Mouse (Mus musculus) right cerebral cortex, postnatal 10 days (tissue): ENCODE results near the gene Mta3.

Experiments used
- DNase-seq, 2 experiments: peaks; one replicate each; pipeline ENCODE4 v3.0.0; 2021; ENCODE audit warnings: low spot score in 2 of 2

Gene Mta3

GRCm38 (mm10) chr17:83810285-83810684 lies 104.3 kb downstream of the Mta3 start:
- no peak for DNase-seq

DNA sequence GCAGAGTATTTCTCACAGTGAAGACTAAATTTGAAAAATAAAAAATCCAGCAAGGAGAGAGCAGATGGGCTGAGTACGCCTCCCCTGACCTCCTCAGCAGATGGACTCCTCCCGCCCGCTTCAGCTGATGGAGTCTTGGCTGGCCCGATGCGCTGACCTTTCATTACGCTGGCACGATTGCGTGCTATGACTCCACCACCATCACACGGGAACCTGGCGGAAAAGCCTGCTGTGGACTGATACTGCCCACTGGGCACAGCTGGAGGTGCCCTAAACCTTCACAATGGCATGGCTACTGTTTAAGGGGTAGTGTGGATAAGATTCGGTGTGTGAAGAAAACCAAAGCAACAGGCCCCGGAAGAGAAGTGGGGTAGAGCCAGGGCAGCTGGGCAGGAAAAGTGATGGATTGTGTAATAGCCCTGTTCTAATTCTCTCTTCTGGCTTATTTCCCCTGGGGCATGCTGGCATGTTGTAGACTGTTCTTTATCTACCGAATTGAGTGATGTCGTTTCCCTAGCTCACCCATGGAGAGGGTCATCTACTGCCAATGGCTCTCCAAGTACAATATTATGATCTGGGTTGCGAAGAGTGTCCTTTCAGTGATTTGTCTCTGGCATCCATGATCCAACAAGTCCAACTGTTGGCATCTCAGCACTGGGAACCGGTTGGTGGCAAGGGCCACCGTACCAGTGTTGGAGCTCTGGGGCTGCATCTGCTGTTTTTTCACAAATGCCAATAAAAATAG lies 106.4 kb downstream of the Mta3 start:
- no peak for DNase-seq

DNA sequence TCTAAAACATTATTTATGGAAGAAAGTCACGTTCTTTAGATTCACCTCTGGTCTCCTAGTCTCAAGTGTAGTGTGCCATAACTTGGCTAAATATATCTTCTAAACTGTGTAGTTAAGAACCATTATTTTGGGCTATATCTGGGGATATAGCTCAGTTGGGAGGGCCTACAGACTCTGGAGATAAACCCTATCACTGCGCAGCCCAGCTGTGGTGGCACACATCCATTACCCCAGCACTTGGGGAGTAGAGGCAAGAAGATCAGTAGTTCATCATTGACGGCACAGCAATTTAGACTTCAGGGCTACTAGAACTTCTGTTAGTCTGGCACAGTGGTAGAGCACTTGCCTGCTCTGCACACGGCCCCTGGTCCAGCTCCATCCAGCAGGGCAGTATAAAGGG lies 107.1 kb downstream of the Mta3 start:
- no peak for DNase-seq

- no peak for DNase-seq
Measured at GRCm38 (mm10) chr17:83816996-83817395, 111.0 kb downstream of the Mta3 start.

DNA sequence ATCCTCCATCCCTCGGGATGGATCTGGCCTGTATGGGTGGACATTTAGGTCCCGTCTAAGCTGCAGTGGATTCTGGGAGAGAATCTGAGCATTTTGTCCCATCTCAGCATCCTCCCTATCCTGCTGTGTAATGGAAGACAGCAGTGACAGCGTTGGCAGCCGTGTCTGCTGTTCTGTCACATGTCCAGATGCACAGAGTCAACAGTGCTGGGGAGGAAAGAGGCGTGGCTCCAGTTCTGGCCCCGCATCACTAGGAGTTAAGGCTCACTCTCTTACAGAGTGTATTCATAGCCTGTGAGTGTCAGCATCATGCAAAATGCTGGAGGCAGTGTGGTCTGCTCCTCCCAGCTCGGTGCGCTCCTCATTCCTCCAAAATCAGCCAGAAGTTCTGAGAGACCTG lies 113.5 kb downstream of the Mta3 start:
- no peak for DNase-seq

- DNase-seq = peak in 1 of 2 experiments; percentile 43
Measured at GRCm38 (mm10) chr17:83820701-83821100, 114.7 kb downstream of the Mta3 start.

DNA sequence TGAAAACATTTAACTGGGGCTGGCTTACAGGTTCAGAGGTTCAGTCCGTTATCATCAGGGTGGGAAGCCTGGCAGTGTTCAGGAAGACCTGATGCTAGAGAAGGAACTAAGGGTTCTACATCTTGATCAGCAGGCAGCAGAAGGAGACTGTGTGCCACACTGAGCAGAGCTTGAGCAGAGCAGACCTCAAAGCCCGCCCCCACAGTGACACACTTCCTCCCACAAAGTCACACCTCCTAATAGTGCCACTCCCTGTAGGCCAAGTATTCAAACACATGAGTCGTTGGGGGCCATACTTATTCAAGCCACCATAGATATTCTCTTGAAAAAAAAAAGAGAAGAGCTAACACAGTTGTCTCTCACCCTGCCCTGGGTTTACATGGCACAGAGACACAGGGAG lies 115.9 kb downstream of the Mta3 start:
- no peak for DNase-seq

DNA sequence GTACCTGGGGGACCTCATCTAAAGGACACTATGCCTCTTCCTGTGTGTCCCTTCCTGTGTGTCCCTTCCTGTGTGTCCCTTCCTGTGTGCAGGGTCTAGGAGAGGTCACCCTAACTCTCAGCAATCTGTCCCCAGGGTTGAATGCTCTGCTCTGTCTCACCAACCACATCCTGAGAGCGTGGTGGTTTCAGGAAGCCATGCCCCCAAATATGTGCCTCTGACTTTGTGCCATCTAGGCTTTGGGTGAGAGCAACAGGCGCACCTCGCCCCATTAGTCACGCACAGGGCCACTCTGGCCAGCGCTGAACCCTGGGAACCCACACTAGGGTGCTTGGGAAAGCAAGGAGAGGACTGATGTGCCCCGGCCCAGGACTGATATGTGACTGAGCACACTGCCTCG lies 117.9 kb downstream of the Mta3 start:
- DNase-seq = no peak

GRCm38 (mm10) chr17:83829356-83829755 lies 123.4 kb downstream of the Mta3 start:
- no peak for DNase-seq

DNA sequence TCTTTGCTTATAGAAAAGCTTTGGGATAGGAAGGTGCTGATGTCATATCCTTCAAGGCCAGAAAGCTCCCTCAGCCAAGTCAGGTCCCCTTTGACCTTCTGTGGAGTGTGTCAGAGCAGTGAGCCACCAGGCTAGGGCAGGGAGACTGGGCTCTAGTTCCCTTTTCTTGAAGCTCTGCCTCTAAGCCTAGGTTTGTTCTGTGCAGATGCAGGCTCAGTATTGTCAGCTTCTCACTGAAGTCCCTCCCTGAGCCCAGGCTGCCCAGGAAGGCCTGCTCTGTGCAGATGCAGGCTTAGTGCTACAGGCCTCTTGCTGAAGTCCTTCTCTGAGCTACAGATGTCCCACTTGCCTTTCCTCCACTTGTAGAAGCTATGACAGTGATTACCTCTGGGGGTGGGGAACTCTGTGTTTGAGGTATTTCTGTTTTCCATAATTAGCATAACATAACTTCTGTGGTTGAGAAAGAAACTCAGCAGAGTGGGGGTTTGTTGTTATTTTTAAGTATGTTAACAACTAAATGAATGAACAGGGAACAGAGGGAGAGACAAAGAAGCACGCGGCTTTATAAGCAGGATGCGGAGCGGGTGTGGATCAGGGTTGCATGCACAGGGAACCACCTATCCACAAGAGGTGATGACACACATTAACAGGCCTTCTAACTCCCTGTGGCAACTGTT lies 124.8 kb downstream of the Mta3 start:
- DNase-seq = no peak

- no peak for DNase-seq
Measured at GRCm38 (mm10) chr17:83834120-83834519, 128.2 kb downstream of the Mta3 start.

DNA sequence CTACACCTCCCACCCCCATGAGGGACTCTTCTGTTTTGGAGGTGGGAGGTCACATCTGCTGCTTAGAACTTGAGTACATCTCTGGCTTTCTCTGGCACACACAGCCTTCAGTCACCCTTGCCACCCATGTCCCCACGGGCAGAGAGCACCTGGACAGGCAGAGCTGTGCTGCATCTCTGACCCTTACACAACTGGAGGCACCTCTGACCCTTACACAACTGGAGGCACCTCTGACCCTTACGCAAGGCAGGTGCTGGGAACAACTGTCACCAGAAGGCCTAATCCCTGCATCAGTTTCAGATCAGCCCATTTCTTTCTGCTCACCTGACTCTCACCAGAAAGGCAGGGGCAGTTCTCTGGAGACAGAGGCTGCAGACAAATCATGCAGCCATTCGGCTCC lies 130.1 kb downstream of the Mta3 start:
- no peak for DNase-seq

- DNase-seq = no peak
Measured at GRCm38 (mm10) chr17:83837659-83838190, 131.8 kb downstream of the Mta3 start.

GRCm38 (mm10) chr17:83839132-83839531 lies 133.2 kb downstream of the Mta3 start:
- DNase-seq = no peak

GRCm38 (mm10) chr17:83841011-83841410 lies 135.0 kb downstream of the Mta3 start:
- DNase-seq = no peak

GRCm38 (mm10) chr17:83843780-83844179 lies 137.8 kb downstream of the Mta3 start:
- DNase-seq = no peak

DNA sequence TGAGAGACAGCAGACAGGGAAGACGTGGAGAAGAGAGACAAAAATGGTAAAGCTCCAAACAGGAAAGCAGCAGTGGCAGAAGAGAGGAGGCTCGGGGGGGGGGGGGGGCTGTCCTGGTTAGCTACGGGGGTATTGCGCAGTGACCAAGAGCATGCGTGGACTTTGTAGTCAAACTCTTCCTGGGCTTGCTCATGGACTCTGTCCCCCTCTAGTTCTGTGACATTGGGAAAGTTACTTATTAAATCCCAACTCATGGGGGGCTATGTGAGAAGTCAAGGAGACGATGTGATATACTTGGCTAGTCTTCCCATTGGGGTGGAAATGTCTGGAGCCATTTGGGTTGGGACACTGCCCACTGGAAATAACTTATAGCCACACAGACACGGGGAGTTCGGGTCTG lies 139.6 kb downstream of the Mta3 start:
- DNase-seq = no peak

DNA sequence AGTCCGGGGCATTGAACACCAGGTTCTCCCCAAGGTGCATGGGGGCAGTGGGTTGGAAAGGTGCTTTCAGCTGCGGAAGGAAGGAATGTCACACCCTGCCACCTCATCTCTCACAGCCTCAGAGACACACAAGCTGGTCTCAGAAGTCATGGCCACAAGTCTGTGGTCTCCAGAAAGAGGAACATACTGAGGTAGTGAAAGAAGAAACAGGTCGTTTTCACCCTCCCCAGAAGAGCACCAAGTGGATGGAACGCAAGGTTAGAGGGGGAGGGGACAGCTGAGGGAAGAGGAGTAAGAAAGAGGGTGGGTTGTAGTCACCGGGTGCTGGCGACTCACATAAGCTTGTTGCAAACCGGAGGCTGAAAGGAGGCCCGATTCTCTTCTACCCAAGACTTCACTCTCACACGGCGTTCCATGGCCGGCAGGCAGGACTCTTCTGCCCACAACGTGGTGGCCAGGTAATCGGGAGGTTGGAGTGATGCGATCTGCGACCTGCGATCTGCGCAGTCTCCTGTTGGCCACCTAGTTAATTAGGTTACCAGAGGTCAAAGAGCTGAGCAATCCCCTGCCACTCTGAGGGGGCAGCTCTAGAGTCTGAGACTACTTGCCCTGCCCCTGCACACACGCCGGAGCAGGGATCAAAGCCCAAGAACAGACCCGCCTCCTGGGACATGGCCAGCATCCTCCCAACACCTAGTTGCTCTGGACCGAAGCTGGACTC lies 140.5 kb downstream of the Mta3 start:
- no peak for DNase-seq

DNA sequence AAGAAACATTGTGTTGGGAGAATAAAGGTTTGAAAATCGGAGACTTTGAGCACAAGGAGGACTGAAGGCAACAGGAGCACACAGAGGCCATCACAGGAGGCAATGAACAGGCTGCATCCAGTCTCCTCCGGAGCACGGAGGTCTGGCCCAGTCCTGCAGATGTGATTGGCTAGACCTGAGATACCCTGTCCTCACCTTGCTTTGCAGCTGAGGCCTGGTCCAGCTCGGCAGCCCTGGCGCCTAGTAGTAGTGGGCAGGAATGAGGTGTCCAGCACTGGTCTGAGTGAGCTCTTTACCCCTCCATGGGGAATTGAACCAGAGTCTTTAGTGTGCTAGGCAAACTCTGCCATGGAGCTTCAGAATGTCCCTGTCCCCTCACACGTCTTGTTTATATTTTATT lies 141.1 kb downstream of the Mta3 start:
- DNase-seq = no peak

- DNase-seq = no peak
Measured at GRCm38 (mm10) chr17:83847815-83848214, 141.9 kb downstream of the Mta3 start, which contains the start of gene Haao. Gene Haao (minus strand): TSS chr17:83847963.

GRCm38 (mm10) chr17:83848482-83848881 lies 142.5 kb downstream of the Mta3 start:
- no peak for DNase-seq

DNA sequence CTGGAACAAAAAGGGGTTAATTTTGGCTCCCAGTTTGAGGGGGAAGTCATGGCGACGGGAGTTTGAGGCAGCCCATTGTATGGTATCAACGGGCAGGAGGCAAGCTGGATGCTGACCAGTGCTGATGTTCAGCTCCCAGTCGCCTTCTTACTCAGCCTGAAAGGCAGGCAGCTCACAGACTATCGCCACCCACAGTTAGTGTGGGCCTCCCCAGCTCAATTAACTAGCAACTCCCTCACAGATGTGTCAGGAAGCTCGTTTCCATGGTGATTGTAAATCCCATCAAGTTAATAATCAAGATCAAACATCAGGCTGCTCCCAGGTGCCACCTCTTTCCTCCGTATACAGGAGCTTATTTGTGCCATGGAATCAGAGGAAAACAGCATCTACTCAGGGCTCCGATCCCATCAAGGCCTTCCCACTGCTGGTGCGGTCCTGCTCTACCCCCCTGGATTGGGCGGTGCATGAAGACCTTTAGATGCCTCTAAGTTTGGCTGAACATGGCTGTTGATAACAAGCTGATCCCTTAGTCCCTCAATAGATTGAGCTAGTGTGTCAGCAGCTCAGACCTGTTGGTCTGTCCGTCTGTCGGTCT lies 143.2 kb downstream of the Mta3 start:
- no peak for DNase-seq
